Mouse (Mus musculus) gonadal fat pad, adult 2 months (tissue): ENCODE measurements around the gene Ptges3l. TPM values are rescaled to one million over a fixed set of nuclear protein-coding genes. Genes with fewer than 3 reads are reported as not detected.
"Not testable (repeated sequence)": the region's sequence is repeated elsewhere in the genome, so short reads cannot be mapped to it uniquely, and the experiment has no call there.

Experiments
- DNase-seq: peaks from one replicate; pipeline ENCODE4 v3.0.0-alpha.2; 2012; ENCODE audit warnings: low read depth
- polyA plus RNA-seq: library from polyadenylated mRNA; depleted of rRNA; stranded (reverse); fragments of >200 nt; gene quantifications from 2 replicates; pipeline ENCODE4 v1.2.3, GENCODE M21; 2012

The Ptges3l gene
- polyA plus RNA-seq, 1 experiment: 15.3 TPM

GRCm38 (mm10) chr11:101457631-101458030, 32.5 kb upstream of the Ptges3l start:
- no peak for DNase-seq

- no peak for DNase-seq
Measured at GRCm38 (mm10) chr11:101455627-101456026, 30.5 kb upstream of the Ptges3l start.

- peak; percentile 87 for DNase-seq
Measured at GRCm38 (mm10) chr11:101454702-101455101, 29.6 kb upstream of the Ptges3l start.

GRCm38 (mm10) chr11:101452093-101452774, 27.1 kb upstream of the Ptges3l start:
- peak; percentile 65 for DNase-seq

- peak; percentile 70 for DNase-seq
Measured at GRCm38 (mm10) chr11:101451536-101451935, 26.4 kb upstream of the Ptges3l start.

GRCm38 (mm10) chr11:101450394-101450793, 25.3 kb upstream of the Ptges3l start:
- DNase-seq: no peak

GRCm38 (mm10) chr11:101449596-101449995, 24.5 kb upstream of the Ptges3l start:
- DNase-seq: not testable (repeated sequence)

- no peak for DNase-seq
Measured at GRCm38 (mm10) chr11:101448899-101449298, 23.8 kb upstream of the Ptges3l start.

GRCm38 (mm10) chr11:101448274-101448746, 23.2 kb upstream of the Ptges3l start, which contains the start of gene Ifi35:
TSS of gene Ifi35 (plus strand) at chr11:101448407.
- no peak for DNase-seq

GRCm38 (mm10) chr11:101447786-101448185, 22.7 kb upstream of the Ptges3l start:
- DNase-seq: no peak

- DNase-seq: not testable (repeated sequence)
Measured at GRCm38 (mm10) chr11:101446860-101447259, 21.7 kb upstream of the Ptges3l start.

- no peak for DNase-seq
Measured at GRCm38 (mm10) chr11:101446319-101446718, 21.2 kb upstream of the Ptges3l start.

- no peak for DNase-seq
Measured at GRCm38 (mm10) chr11:101442760-101443159, 17.6 kb upstream of the Ptges3l start.

- peak; percentile 97 for DNase-seq
Measured at GRCm38 (mm10) chr11:101442127-101442693, 17.1 kb upstream of the Ptges3l start, which contains the start of gene Rpl27. TSS of gene Rpl27 (plus strand) at chr11:101442298.

- not testable (repeated sequence) for DNase-seq
Measured at GRCm38 (mm10) chr11:101441450-101442126, 16.5 kb upstream of the Ptges3l start.

GRCm38 (mm10) chr11:101438006-101438405, 12.9 kb upstream of the Ptges3l start:
- DNase-seq: not testable (repeated sequence)

- DNase-seq: no peak
Measured at GRCm38 (mm10) chr11:101436916-101437315, 11.8 kb upstream of the Ptges3l start.

- DNase-seq: no peak
Measured at GRCm38 (mm10) chr11:101435831-101436230, 10.7 kb upstream of the Ptges3l start.

- DNase-seq: no peak
Measured at GRCm38 (mm10) chr11:101433396-101433795, 8.3 kb upstream of the Ptges3l start.

- no peak for DNase-seq
Measured at GRCm38 (mm10) chr11:101431327-101431726, 6.2 kb upstream of the Ptges3l start.

- DNase-seq: no peak
Measured at GRCm38 (mm10) chr11:101426165-101426564, 1.0 kb upstream of the Ptges3l start.

- DNase-seq: no peak
Measured at GRCm38 (mm10) chr11:101424105-101424851, 855 bp downstream of the Ptges3l start, which contains the start of gene Gm27029. TSS of gene Gm27029 (minus strand) at chr11:101424796.
